Mouse (Mus musculus): Measurements from ENCODE around the gene Ptpn4. TPM values are rescaled to one million over a fixed set of nuclear protein-coding genes. Genes with fewer than 3 reads are reported as not detected.

The Ptpn4 gene
- polyA plus RNA-seq, 1 experiment from 2014 or later: 13.1 TPM

DNA sequence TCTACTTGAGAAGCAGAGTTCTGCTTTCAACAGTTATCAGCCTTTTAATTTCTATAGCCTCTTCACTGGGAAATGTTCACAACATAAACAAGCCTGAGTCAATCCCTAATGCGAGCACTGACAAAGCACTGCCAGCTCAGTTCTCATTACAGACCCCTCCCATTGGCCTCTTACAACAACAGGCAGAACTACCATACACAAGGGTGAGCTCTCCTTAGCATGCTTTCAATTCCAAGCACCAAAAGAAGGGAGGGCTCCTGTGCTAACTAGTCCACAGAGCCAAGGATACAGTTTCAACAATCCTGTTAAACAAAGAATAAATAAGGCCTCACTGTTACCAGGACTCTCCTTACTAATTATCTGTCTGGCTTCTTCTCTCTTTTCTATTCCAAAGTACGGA lies 213.0 kb downstream of the Ptpn4 start:
- H3K36me3 ChIP-seq (replicated peaks): no peaks in the 10 kb centered on the region
- H3K9me3 ChIP-seq: no peaks in the 10 kb centered on the region

GRCm38 (mm10) chr1:119605396-119605795 lies 232.0 kb downstream of the Ptpn4 start:
- no peak for ATAC-seq (ENCODE audit: low FRiP score)
- no peak overlapping the region for H3K9ac ChIP-seq
- H3K36me3 ChIP-seq (replicated peaks): peaks cover 22% of the 10 kb centered on the region
- WGBS: 84% methylated on average over 3 of the region's 3 CpGs
- no peaks in the 10 kb centered on the region for H3K4me1 ChIP-seq
- no peak overlapping the region for H3K4me2 ChIP-seq
- H3K4me3 ChIP-seq (replicated peaks): no peak overlapping the region
- H3K27ac ChIP-seq: no peak overlapping the region
- H3K27me3 ChIP-seq: no peaks in the 10 kb centered on the region
- H3K9me3 ChIP-seq: no peaks in the 10 kb centered on the region

More for the DNA sequence above, 213.0 kb downstream of the Ptpn4 start:
- Histone ChIP-seq H3K27me3 (no peaks in the 10 kb centered on the region), H3K4me1 (peaks cover 8% of the 10 kb centered on the region; the same call in 1 of the 2 replicates), H3K4me3 (replicated peaks) (no peak overlapping the region), H3K27ac (no peak overlapping the region), H3K9ac (no peak overlapping the region), H3K4me2 (no peak overlapping the region)
- ATAC-seq (ENCODE audit: low FRiP score): no peak
- WGBS: 23% methylated on average over 2 of the region's 2 CpGs

Other genes with a start within 250 kb of the Ptpn4 start
- 38.0 and 41.8 TPM in 2 replicates for gene Epb41l5, start 188.6 kb downstream of the Ptpn4 start, polyA plus RNA-seq (2016; fragmentation: Nextera tagmentation; extraction: Ambion mirVana)
- gene Tmem177, start 75.6 kb upstream of the Ptpn4 start, polyA plus RNA-seq (2016; fragmentation: Nextera tagmentation; extraction: Ambion mirVana): 9.3 and 11.3 TPM in 2 replicates
- 0.33 TPM in 1 of 2 replicates, not detected in the other for gene Cfap221, start 159.6 kb upstream of the Ptpn4 start, polyA plus RNA-seq (2016; fragmentation: Nextera tagmentation; extraction: Ambion mirVana)
- gene Sctr, start 169.3 kb upstream of the Ptpn4 start, polyA plus RNA-seq (2016; fragmentation: Nextera tagmentation; extraction: Ambion mirVana): 0.14 and 0.84 TPM in 2 replicates
- 5.2 and 5.3 TPM in 2 replicates for gene Tmem37, start 236.5 kb upstream of the Ptpn4 start, polyA plus RNA-seq (2016; fragmentation: Nextera tagmentation; extraction: Ambion mirVana)